Mouse (Mus musculus) ES-CJ7 (cell line): Measurements from ENCODE around the gene Rnf34.
A peak's percentile ranks its signal among the peaks of the same experiment; 100 is the strongest.

Source experiments
- DNase-seq: peaks from one replicate; pipeline ENCODE4 v3.0.0; 2011; ENCODE audit warnings: low read depth, low spot score

Gene Rnf34

GRCm38 (mm10) chr5:122872626-122873025 lies 22.8 kb downstream of the Rnf34 start:
- peak; percentile 41 for DNase-seq

DNA sequence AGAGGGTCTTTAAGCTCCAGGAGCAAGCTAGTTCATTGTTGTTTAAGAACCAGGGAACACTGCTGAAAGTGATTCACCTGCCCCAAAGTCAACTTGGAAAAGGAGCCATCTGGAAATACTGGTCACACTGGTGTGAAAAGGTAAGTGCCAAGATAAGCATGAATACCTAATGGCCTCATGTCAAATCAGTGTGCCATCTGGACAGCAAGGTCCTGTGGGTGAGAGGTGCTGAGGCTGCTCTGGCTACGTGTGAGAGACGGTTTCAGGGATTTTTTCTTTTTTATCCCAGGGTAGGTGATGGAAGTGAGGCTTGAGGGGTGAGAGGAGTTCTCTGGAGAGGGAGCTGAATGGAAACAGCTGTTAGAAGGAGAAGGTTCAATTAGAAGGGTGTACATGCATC lies 23.7 kb downstream of the Rnf34 start:
- DNase-seq = no peak

GRCm38 (mm10) chr5:122874359-122874758 lies 24.5 kb downstream of the Rnf34 start:
- no peak for DNase-seq

DNA sequence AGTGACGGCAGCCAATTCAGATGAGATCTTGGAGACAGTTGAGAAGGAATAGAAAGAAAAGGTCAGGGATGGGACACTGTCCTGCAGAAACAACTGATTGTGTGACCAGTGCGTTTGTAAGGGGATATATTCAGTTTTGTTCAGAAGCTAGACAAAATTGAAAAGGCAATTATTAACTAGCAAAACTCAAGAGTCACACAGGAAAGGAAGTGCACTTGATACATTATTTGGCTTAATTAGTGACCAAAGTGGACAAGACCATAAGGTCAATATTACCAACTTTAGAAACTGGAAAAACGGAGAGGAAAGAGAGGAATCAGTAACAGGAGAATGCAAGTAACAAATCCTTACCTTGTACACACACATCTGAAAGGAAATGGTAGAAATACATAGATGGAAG lies 26.8 kb downstream of the Rnf34 start:
- no peak for DNase-seq

DNA sequence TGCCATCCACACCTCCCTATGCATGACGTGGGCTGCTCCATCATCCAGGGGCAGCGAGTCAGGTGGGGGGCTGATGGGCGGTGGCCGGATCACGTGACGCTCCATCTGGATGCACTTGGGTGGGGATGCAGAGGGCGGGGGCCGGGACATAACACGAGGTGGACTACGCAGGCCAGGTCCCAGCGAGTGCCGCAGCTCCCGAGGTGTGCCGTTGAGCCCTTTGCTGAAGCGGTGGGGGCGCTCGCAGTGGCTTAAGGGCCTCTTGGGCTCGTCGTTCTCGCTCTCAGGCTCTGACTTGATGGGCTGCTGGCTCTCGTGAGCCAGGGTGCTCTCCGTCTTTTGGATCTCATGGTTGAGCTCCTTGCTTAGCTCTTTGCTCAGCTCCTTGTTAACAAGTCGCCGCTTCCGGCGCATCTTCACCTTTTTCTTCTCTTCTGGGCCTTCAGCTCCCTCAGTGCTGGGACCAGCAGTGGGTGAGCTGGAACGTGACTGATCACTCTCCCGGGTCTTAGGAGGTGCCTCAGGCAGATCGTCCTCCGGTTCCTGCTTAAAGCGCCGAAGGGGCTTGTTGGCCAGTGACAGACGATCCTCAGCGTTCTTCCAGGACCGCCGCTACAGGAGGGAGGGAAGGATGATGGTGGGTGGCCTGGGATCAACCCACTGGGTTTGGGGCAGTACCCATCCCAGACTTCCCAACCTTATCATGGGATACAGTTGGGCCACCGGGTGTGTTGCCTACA lies 30.6 kb downstream of the Rnf34 start:
- no peak for DNase-seq

- DNase-seq = peak; percentile 73
Observed at GRCm38 (mm10) chr5:122881313-122881712, 31.5 kb downstream of the Rnf34 start.

GRCm38 (mm10) chr5:122882256-122883050 lies 32.6 kb downstream of the Rnf34 start:
- no peak for DNase-seq

DNA sequence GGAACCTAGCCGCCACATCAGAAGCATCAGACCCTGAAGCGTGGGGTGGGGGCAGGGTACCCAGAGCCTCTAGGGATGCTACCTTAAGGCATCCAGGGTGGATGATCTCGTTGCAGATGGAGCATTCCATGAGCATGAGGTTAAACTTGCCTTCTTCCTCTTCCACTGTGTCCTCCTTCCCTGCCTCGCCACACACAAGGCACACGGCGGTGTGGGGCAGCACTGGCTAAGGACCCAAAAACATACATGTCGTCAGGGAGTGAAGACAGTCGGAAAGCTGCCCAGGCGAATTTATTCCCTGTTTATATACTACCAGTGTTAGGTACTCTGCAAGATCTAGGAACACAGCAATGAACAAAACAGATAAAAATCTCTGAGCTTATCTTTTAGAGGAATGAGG lies 33.4 kb downstream of the Rnf34 start:
- DNase-seq = no peak

GRCm38 (mm10) chr5:122883652-122884235 lies 33.9 kb downstream of the Rnf34 start:
- no peak for DNase-seq

- DNase-seq = no peak
Observed at GRCm38 (mm10) chr5:122884594-122885348, 34.9 kb downstream of the Rnf34 start.

DNA sequence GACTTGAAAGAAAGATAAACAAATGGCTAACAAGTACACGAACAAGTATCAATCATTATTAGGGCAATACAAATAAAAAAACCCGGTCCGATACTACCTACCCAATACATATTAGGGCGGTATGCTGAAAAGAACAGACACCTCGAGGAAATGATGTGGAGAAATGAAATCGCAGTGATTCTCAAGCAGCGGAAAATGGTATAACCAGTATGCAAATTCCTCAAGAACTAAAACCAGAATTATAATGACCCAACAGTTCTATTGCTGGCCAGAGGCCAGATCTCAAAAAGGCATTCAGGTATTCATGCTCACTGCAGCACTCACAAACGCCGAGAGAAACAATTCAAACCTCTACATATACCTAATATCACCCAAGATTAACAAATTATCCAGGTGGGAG lies 37.2 kb downstream of the Rnf34 start:
- no peak for DNase-seq

DNA sequence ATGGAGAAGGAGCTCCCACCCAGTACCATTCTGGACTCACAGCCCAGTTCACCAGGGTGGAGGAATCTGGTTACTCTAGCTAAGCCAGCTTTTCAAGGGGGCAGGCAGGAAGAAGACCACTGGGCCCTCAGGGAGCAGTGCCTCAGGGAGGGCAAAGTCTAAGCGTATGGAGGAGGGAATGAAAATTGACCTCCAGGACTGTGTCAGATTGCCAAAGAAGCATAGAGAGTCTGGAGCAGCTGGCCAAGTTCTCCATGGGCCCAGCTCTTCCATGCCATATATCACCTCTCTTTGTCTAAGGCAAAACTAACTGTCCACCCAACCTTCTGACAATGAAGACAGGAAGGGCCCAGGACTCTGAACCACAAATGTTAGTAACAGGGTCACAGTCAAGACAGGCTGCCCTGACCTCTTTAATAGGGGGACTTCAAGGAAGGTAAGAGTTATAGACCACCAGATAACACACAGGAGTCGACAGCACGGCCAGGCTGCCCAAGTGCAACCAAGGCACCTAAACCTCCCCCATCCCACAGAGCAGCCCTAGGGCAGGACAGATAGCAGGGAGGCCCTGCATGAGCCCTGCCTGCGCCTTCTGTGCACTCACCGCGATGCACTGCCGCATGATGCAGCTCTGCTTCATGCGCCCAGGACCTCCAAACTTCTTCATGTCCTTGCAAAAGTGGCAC lies 38.2 kb downstream of the Rnf34 start:
- no peak for DNase-seq

DNA sequence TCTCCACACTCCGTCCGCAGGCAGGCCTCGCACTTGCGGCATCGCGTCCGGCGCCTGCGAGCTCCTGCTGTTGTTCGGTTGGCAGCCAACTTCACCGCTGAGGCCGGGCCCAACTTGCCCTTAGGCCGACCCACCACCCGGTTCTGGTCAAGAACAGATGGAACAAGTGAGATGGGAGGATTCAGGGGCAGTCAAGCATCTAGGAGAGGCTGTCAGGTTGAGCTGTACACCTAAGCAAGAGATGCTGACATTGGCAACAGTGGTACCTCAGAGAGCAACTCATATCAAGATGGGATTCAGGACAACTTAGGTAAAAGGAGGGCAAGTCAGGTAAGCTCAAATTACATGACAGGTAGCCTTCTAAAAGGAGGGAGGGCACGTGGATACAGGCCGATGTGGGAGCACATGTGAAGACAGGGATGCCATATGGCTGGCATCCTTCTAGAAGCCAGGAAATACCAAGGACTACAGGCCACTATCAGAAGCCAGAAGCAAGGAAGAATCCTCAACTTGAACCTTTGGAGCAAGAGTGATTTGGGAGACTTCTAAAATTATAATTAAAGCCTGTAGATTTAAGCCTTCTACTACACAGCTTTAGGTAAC lies 38.9 kb downstream of the Rnf34 start:
- no peak for DNase-seq

DNA sequence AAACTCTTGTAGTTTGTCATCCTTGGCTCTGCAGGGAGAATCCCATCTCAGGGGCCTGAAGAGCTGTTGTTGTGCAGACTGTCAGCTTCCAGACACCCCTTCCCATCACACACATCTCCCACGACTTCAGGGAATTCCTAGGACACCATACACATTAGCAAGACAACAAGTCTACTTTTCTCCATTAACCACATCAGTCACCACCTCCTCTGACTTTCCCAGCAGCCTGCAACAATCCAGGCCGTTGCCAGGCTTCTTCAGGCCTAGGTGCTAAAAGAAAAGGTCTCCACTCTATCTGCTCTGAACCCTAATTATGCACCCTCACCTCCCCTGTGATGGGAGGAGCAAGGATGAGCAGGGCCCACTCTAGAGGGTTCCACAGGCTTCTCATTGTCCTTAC lies 40.5 kb downstream of the Rnf34 start:
- DNase-seq = peak; percentile 52

GRCm38 (mm10) chr5:122893270-122893669 lies 43.4 kb downstream of the Rnf34 start:
- no peak for DNase-seq

DNA sequence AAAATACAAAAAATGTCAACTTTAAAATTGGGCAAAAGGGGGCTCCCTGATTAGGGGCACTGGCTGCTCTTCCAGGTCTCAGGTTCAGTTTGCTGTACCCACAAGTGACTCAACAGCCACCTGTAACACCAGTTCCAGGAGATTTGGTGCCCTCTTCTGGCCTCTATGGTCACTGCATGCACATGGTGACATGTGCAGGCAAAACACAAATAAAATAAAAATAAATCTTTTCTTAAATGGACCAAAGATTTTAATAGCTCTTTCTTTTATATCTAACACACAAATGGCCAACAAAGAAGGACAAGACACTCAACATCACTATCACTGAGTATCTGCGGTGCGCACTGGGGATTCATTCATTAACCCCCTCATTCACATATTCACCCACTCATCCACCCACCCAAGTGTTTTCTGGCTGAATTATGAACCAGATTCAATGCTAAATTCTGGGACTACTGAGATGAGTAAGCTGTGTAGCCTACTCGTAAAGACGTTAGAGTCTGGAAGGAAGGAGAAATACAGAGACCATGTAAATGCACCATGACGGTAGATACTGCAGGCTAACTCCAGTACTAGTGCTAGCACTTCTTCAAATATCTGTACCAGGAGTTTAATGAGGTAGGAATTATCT lies 44.3 kb downstream of the Rnf34 start:
- peak; percentile 73 for DNase-seq

DNA sequence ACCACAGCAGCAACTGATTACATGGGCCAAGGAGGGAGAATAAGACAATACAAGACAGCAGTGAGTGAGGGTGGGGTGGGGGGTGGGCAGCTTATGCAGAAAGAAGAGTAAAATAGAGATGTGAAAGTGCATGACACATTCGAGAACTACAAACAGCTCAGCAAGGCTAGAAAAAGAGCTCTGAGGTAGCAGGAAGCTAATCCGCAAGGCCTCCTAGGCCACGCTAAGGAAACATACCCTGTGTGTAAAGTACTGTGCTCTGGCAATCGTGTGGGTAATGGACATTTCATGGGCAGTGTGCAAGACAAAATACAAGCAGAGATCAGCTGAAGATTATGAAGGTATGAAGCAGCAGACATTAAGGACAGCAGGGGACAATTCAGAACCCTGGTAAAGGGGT lies 45.0 kb downstream of the Rnf34 start:
- no peak for DNase-seq

DNA sequence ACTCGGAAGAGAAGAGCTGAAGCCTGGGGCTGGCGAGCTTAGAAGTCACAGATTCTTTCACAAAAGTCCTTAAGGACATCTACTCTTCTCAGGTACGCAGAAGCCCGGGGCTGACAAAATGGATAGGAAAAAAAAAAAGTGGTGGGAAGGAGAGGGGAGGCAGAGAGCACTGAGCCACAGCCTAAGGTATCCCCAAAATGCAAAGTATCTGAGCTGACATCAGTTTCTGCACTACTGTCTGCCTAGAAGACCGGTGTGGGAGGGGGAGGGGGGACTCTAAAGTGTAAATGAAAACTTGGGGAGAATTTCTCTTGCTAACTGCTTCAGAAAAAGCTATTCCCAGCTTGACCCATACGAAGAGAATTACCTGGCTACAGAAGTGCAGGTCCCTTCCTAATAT lies 48.3 kb downstream of the Rnf34 start:
- no peak for DNase-seq

DNA sequence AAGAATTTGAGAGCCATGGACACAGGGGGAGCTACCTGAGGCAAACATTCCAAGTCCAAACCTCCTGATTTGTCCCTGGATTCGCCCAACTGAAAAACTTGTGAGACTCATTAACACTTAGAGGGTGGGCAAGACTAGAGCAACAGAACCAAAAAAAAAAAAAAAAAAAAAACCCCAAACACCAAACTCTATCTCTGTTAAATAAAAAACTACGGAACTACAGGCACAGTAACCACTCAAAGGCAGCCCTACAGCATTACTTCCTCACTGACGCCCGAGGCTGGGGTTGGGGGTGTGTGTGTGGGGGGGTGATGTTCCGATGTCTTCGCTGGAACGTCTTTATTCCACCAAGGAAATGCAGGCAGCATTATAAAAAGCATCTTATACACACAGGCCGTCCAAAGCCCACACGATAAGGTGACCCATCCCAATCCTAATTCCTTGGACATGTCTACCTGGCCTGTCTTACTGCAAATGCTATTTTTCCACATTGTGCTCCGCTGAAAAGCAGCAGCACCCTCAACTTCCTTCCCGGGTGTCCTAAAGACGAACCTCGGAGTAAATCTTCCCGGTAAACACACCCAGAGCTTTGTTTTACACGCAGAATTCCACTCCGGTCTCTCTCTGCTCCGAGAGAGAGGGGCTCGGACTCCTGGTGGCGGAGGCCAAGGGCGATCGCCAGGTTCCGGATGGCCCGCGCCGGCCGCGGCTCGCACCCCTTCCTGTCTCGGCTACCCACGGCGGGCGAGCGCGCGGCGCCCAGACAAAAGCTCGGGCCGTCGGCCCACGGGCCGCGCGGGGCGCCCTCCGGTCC lies 49.3 kb downstream of the Rnf34 start:
- DNase-seq = no peak
